Mouse (Mus musculus): ENCODE results near the gene Cebpg. TPM values are rescaled to one million over a fixed set of nuclear protein-coding genes. Genes with fewer than 3 reads are reported as not detected.

Gene Cebpg
- total RNA-seq, 2 experiments from 2014 or later, result 34.4 to 36.3 TPM

- DNase-seq (ENCODE audit: low spot score in 2 of 2), result no peak
Measured at GRCm38 (mm10) chr7:35026276-35026630, 30.1 kb downstream of the Cebpg start.

DNA sequence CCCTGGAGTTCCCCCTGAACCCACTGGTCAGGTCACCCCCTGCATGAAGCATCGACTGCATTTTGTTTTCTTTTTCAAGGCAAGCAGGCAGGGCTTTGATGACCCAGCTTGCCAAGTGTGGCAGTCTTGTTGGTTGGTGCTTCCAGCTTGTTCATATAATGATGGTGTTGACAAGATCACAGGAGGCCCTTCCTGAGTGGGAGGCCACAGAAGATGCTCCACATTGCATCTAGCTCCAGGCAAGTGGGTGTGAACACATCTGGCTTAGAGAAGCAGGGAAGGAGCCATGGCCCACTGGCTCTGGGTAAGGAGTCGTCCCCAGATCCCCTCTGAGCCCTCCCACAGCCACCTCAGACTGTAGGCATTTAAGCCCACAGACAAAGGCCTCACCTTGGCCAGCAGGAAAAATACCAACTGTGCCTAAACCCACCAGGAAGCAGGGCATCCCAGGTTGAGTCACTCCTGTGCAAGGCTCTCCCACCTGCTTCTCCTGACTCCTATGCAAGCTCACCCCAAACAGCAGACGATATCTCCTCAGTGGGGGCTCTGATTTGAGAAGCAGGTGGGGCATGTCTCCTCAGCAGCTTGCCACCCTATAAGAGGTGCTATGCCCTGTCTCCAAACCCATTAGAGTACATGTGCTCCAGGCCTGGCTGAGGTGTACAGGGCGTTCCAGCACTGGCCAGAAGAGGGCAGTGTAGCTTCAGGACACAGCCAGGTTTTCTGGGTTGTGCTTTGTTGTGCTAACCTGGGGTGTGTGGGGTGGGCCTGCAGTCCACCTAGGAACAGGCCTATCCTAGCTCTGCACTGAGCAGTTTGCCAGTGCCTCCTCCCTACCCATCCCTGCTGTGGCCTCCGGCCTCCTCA, 30.7 kb downstream of the Cebpg start:
- peak; percentile 86 to 89 for DNase-seq (ENCODE audit: low spot score in 2 of 2)

GRCm38 (mm10) chr7:35024426-35024825, 31.9 kb downstream of the Cebpg start:
- peak in 1 of 2 experiments; percentile 36 for DNase-seq (ENCODE audit: low spot score in 2 of 2)

DNA sequence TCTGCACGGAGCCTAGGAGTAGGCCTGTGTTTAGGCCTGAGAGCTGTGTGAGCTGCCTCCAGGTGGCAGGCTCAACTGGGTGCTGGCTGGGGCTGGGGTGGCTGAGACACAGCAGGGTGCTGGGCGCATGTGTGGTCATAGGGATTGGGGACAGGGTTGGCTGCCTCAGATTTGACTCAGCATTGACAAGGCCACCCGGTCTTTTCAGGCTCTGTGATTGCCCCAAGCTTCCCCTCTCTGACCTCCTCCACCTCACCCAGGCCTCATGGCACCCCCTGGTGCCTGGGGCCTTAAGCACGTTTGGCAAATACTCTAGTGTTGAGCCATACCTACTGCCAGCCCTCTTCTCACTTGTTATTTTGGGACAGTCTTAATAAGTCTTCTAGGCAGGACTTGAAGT, 33.1 kb downstream of the Cebpg start:
- DNase-seq (ENCODE audit: low spot score in 2 of 2), result no peak

- peak; percentile 27 to 35 for DNase-seq (ENCODE audit: low spot score in 2 of 2)
Measured at GRCm38 (mm10) chr7:35021365-35021764, 35.0 kb downstream of the Cebpg start.

GRCm38 (mm10) chr7:35015252-35015651, 41.1 kb downstream of the Cebpg start:
- no peak for DNase-seq (ENCODE audit: low spot score in 2 of 2)

GRCm38 (mm10) chr7:35013228-35013627, 43.1 kb downstream of the Cebpg start:
- no peak for DNase-seq (ENCODE audit: low spot score in 2 of 2)

DNA sequence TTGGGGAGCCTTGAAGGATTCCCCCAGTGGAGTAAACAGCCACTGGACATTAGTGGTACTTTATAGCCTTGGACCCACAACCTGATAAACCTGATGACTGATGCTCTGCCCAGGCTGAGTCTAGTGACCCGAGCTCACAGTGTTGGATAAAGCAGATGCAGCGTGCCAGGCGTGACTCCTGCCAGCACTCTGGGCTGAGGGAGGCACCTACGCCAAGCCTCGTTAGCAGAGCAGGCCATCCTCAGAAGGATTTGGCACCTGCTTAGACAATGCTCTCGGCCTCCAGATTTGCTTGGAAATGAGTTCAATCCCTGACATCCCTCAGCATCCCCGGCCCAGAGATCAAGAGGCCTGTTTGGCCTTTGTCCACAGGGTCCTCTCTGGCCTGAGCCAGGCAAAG, 49.7 kb downstream of the Cebpg start:
- no peak for DNase-seq (ENCODE audit: low spot score in 2 of 2)

- DNase-seq (ENCODE audit: low spot score in 2 of 2), result no peak
Measured at GRCm38 (mm10) chr7:35003171-35003737, 53.1 kb downstream of the Cebpg start.

- DNase-seq (ENCODE audit: low spot score in 2 of 2), result peak; percentile 44 to 51
Measured at GRCm38 (mm10) chr7:35000839-35001238, 55.5 kb downstream of the Cebpg start.

Small RNA genes within 50 kb of the gene (microRNA-seq; reads per million reads assigned to microRNA genes)
- 0 reads per million in 2 experiments for gene Gm25033

Other genes starting within 250 kb of the Cebpg start
- 10 to 100 TPM; 22.4 to 27.9 TPM for gene Chst8, start 243.9 kb downstream of the Cebpg start, total RNA-seq (2021)
- 10 to 100 TPM; 29.8 to 34.4 TPM for gene Pepd, start 144.2 kb downstream of the Cebpg start, total RNA-seq (2021)
- 10 to 100 TPM; 11.1 to 11.2 TPM for gene Cebpa, start 62.7 kb upstream of the Cebpg start, total RNA-seq (2021)
- 10 to 100 TPM; 31.0 to 37.1 TPM for gene Slc7a10, start 129.8 kb upstream of the Cebpg start, total RNA-seq (2021)
- 10 to 100 TPM; 79.8 to 83.6 TPM for gene Lrp3, start 158.9 kb upstream of the Cebpg start, total RNA-seq (2021)